Mouse (Mus musculus): ENCODE measurements at regions not wholly inside any gene's neighbourhood (a gene's known extent, or its start where the extent isn't known, plus 50 kb on each side); places are given as distances from the start of the nearest gene placed in this dataset.
"Not testable (repeated sequence)": the region's sequence is repeated elsewhere in the genome, so short reads cannot be mapped to it uniquely, and the experiment has no call there.

GRCm38 (mm10) chr13:97409291-97409780, 168.4 kb downstream of the Enc1 start:
- Histone ChIP-seq H3K27ac (no peak overlapping the region), H3K36me3 (no peaks in the 10 kb centered on the region), H3K27me3 (no peaks in the 10 kb centered on the region), H3K4me2 (replicated peaks) (no peak overlapping the region), H3K4me1 (peaks cover 25% of the 10 kb centered on the region), H3K4me3 (no peak overlapping the region), H3K9me3 (no peaks in the 10 kb centered on the region), H3K9ac (no peak overlapping the region)
- 57% methylated on average over 8 of the region's 8 CpGs for WGBS
- no peak for ATAC-seq (ENCODE audit: insufficient number of reproducible peaks, insufficient read depth, low FRiP score, low TSS enrichment)

GRCm38 (mm10) chr13:97408414-97409290, 167.7 kb downstream of the Enc1 start:
- H3K27ac ChIP-seq, result no peak overlapping the region
- no peak overlapping the region for H3K9ac ChIP-seq
- no peaks in the 10 kb centered on the region for H3K9me3 ChIP-seq
- H3K27me3 ChIP-seq, result no peaks in the 10 kb centered on the region
- WGBS, result 81% methylated on average over 22 of the region's 22 CpGs
- H3K4me3 ChIP-seq, result no peak overlapping the region
- H3K36me3 ChIP-seq, result no peaks in the 10 kb centered on the region
- no peak for ATAC-seq (ENCODE audit: insufficient number of reproducible peaks, insufficient read depth, low FRiP score, low TSS enrichment)
- H3K4me2 ChIP-seq (replicated peaks), result no peak overlapping the region
- H3K4me1 ChIP-seq, result peaks cover 25% of the 10 kb centered on the region

GRCm38 (mm10) chr13:97407773-97408172, 166.9 kb downstream of the Enc1 start:
- Histone ChIP-seq H3K4me2 (replicated peaks) (no peak overlapping the region), H3K36me3 (no peaks in the 10 kb centered on the region), H3K27me3 (no peaks in the 10 kb centered on the region), H3K4me3 (no peak overlapping the region), H3K27ac (no peak overlapping the region), H3K4me1 (peaks cover 25% of the 10 kb centered on the region), H3K9ac (no peak overlapping the region), H3K9me3 (no peaks in the 10 kb centered on the region)
- WGBS, result 59% methylated on average over 2 of the region's 2 CpGs
- no peak for ATAC-seq (ENCODE audit: insufficient number of reproducible peaks, insufficient read depth, low FRiP score, low TSS enrichment)

GRCm38 (mm10) chr13:97406678-97407077, 165.8 kb downstream of the Enc1 start:
- Histone ChIP-seq H3K27me3 (no peaks in the 10 kb centered on the region), H3K36me3 (no peaks in the 10 kb centered on the region), H3K9ac (no peak overlapping the region), H3K9me3 (no peaks in the 10 kb centered on the region), H3K4me3 (no peak overlapping the region), H3K27ac (no peak overlapping the region), H3K4me2 (replicated peaks) (no peak overlapping the region), H3K4me1 (peaks cover 25% of the 10 kb centered on the region)
- WGBS, result 44% methylated on average over 7 of the region's 7 CpGs
- 0 out of 2 replicates have a peak, but pooled peaks have one; percentile 15 for ATAC-seq (ENCODE audit: insufficient number of reproducible peaks, insufficient read depth, low FRiP score, low TSS enrichment)

- Histone ChIP-seq H3K4me3 (no peak overlapping the region), H3K9me3 (no peaks in the 10 kb centered on the region), H3K27ac (no peak overlapping the region), H3K27me3 (no peaks in the 10 kb centered on the region), H3K4me1 (peaks cover 9% of the 10 kb centered on the region), H3K36me3 (no peaks in the 10 kb centered on the region), H3K9ac (no peak overlapping the region), H3K4me2 (replicated peaks) (no peak overlapping the region)
- WGBS, result 88% methylated on average over 10 of the region's 10 CpGs
- ATAC-seq (ENCODE audit: insufficient number of reproducible peaks, insufficient read depth, low FRiP score, low TSS enrichment), result no peak
Observed at GRCm38 (mm10) chr13:97402164-97402761, 161.4 kb downstream of the Enc1 start.

- Histone ChIP-seq H3K9ac (no peak overlapping the region), H3K27me3 (no peaks in the 10 kb centered on the region), H3K36me3 (no peaks in the 10 kb centered on the region), H3K27ac (no peak overlapping the region), H3K4me2 (replicated peaks) (no peak overlapping the region), H3K9me3 (no peaks in the 10 kb centered on the region), H3K4me1 (peaks cover 5% of the 10 kb centered on the region), H3K4me3 (no peak overlapping the region)
- no peak for ATAC-seq (ENCODE audit: insufficient number of reproducible peaks, insufficient read depth, low FRiP score, low TSS enrichment)
- 79% methylated on average over 7 of the region's 7 CpGs for WGBS
Observed at GRCm38 (mm10) chr13:97401620-97402019, 160.7 kb downstream of the Enc1 start.

GRCm38 (mm10) chr13:97398041-97398440, 157.1 kb downstream of the Enc1 start:
- 82% methylated on average over 1 of the region's 1 CpGs for WGBS
- H3K4me1 ChIP-seq, result no peaks in the 10 kb centered on the region
- H3K9me3 ChIP-seq, result no peaks in the 10 kb centered on the region
- H3K27me3 ChIP-seq, result no peaks in the 10 kb centered on the region
- H3K4me3 ChIP-seq, result no peak overlapping the region
- no peak overlapping the region for H3K9ac ChIP-seq
- no peak overlapping the region for H3K27ac ChIP-seq
- H3K4me2 ChIP-seq (replicated peaks), result no peak overlapping the region
- H3K36me3 ChIP-seq, result no peaks in the 10 kb centered on the region
- no peak for ATAC-seq (ENCODE audit: insufficient number of reproducible peaks, insufficient read depth, low FRiP score, low TSS enrichment)

GRCm38 (mm10) chr13:97396899-97397640, 156.2 kb downstream of the Enc1 start:
- 90% methylated on average over 3 of the region's 3 CpGs for WGBS

GRCm38 (mm10) chr13:97396286-97396685, 155.4 kb downstream of the Enc1 start:
- H3K27me3 ChIP-seq; H3K4me3 ChIP-seq; H3K9me3 ChIP-seq; H3K36me3 ChIP-seq; H3K4me1 ChIP-seq; ATAC-seq (ENCODE audit: insufficient number of reproducible peaks, insufficient read depth, low FRiP score, low TSS enrichment); H3K27ac ChIP-seq; H3K4me2 ChIP-seq (replicated peaks); H3K9ac ChIP-seq: not testable (repeated sequence)
- 71% methylated on average over 2 of the region's 2 CpGs for WGBS

More at GRCm38 (mm10) chr13:97396899-97397640, 156.2 kb downstream of the Enc1 start:
- ATAC-seq (ENCODE audit: insufficient number of reproducible peaks, insufficient read depth, low FRiP score, low TSS enrichment), result no peak
- Histone ChIP-seq H3K27me3 (no peaks in the 10 kb centered on the region), H3K27ac (no peak overlapping the region), H3K36me3 (no peaks in the 10 kb centered on the region), H3K4me1 (no peaks in the 10 kb centered on the region), H3K4me3 (no peak overlapping the region), H3K9me3 (no peaks in the 10 kb centered on the region), H3K9ac (no peak overlapping the region), H3K4me2 (replicated peaks) (no peak overlapping the region)

GRCm38 (mm10) chr13:97394756-97395454, 154.0 kb downstream of the Enc1 start:
- Histone ChIP-seq H3K9me3 (no peaks in the 10 kb centered on the region), H3K4me3 (no peak overlapping the region), H3K36me3 (no peaks in the 10 kb centered on the region), H3K27ac (no peak overlapping the region), H3K27me3 (no peaks in the 10 kb centered on the region), H3K4me2 (replicated peaks) (no peak overlapping the region), H3K9ac (no peak overlapping the region), H3K4me1 (no peaks in the 10 kb centered on the region)
- 63% methylated on average over 7 of the region's 7 CpGs for WGBS
- no peak for ATAC-seq (ENCODE audit: insufficient number of reproducible peaks, insufficient read depth, low FRiP score, low TSS enrichment)

GRCm38 (mm10) chr13:97394071-97394470, 153.2 kb downstream of the Enc1 start:
- WGBS, result 70% methylated on average over 4 of the region's 4 CpGs
- Histone ChIP-seq H3K9me3 (no peaks in the 10 kb centered on the region), H3K4me3 (no peak overlapping the region), H3K27ac (no peak overlapping the region), H3K4me2 (replicated peaks) (no peak overlapping the region), H3K4me1 (no peaks in the 10 kb centered on the region), H3K36me3 (no peaks in the 10 kb centered on the region), H3K9ac (no peak overlapping the region), H3K27me3 (no peaks in the 10 kb centered on the region)
- no peak for ATAC-seq (ENCODE audit: insufficient number of reproducible peaks, insufficient read depth, low FRiP score, low TSS enrichment)
